Mouse (Mus musculus) kidney, postnatal 36 days (tissue): ENCODE data around the gene Prdm16.

Source experiments
- DNase-seq, 2 experiments: peaks; one replicate each; pipeline ENCODE4 v3.0.0; 2021 to 2022; ENCODE audit warnings: mixed read lengths in 2 of 2

The Prdm16 gene

DNA sequence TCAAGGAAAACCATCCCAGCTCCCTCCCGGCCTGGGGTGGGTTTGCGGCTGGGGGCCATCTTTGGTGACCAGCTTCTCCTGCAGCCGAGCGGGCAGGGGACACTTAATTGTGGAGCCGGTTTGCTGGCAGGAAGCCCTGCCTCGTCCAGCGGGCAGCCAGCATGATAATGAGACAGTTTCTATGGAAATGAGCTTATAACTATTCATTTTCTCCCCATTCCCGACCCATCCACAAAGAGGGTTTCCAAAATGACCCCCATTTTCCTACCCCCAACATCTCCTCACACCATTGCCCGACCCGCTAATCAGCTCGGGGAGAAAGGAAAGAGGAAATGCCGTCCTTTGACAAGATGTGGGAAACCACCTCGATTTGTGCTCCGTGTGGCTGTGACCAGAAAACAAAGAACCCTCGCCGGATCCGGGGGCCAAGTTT lies 86.7 kb downstream of the Prdm16 start:
- DNase-seq: peak; percentile 17 to 53

DNA sequence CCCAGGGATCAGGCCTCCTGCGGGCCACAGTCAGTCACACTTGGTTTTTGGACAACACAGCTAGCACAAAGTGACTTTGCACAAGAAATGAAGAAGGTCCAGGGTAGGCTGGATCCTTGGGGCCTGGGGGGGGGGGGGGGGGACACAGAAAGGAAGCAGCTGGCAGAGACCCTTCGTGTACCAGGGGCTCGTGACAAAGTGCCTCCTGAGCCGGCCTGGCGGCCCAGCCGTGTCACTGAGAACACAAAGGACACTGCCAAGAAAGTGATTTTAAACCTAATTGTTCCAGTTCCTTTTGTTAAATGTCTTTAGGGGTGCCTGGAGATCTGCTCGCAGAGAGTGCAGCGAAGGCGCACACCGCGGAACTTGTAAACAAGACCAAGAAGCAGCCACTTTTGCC lies 87.2 kb downstream of the Prdm16 start:
- DNase-seq: no peak

DNA sequence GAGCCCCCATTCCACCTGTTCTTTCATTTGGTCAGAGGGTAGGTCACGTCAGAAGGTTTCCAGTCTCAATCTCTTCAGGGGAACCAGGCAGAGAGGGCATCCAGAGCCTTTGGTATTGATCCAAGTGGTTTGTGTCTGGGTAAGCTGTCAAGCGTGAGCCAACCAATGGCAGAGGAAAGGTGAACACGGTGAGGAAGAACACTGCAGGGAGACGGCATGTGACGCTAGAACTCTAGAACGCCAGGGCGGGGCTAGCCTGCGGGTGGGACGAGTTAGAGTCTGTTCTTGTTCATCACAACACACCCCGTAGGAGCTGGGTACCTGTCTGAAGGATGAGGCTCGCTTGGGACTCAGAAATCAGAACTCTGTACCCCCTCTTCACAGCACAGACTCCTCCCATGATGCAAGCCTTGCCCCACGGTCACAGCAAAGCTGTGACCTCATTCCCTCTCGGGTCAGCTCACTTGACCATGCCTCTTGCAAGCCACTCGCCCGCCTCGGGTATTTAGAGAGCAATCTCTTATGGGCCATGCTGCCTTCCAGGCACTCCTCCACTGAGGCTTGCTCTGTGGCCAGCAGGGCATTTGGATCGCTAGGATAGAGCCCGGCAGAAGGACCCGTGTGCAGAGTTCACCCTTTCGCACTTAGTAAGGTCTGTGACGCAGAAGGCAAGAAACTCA lies 89.4 kb downstream of the Prdm16 start:
- no peak for DNase-seq

DNA sequence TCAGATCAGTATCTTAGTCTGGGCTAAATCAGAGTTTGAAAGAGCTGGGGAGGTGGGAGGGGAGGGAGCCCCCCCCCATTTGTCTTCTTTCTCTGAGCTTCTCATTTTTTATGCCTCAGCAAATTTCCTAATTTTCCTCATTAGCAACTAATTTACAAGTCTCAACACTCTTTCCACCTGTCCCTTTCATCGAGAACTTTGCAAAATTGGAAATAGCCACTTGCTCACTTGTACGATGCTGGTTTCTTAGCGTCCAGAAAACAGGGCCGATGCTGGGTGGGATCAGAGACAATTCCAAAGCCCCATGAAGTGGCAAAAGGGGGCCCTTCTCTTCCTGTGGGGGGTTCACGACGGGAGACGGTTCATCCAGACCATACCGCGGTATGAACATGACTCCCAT lies 91.4 kb downstream of the Prdm16 start:
- DNase-seq: no peak

DNA sequence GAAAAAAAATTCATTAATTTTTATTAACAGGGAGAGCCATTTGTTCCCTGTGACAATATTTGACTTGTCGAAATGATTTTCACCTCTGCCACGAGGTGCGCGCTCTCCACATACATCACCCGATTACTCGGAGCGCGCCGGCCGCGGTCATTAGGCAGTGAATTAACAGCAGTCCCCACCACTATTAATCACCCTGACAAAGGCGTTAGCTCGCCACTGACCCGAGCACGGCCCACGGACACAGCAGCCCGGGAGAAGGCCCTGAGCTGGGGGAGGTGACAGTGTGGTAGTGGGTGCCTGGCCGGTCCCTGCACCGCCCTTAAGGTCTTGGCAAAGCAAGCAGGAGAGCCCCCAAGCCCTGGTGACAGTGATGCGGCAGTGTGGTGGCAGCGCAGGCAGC lies 92.8 kb downstream of the Prdm16 start:
- DNase-seq: no peak

DNA sequence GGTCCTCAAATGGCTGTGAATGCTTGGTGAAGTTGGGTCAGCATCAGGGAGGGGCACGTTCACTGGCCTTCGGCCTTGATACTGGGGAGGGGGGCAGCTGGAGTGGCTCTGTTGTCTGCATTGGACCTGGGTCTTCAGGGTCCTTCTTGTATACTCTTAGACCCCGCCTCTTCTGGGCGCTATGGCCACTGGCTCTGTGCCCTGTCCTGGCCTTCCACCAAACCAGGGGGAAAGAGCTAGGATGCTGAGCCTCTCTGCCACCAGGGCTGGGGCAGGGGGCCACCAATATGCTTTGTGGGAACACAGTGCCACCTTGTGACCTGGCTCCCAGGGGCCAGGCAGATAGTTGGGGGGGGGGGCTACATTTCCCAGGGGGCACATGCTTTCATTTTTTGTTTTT lies 93.5 kb downstream of the Prdm16 start:
- no peak for DNase-seq

DNA sequence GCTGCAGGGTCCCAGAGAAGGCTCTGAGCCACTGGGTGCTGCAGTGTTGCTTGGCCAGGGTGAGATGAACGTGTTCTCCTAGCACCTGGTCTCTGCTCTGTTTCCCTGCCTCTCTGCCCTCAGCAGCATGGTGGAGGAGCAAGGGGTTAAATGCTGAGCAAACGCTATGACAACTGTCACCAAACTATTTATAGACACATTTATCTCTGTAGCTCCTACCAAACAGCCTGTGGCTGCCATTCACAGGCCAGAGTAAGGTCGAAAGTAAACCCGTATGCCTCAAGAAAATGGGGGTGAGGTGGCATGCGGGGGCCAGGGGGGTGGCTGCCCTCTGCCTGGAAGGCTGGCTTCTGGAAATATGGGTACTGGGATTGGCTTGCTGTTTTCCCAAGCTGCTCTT lies 94.1 kb downstream of the Prdm16 start:
- DNase-seq: no peak

DNA sequence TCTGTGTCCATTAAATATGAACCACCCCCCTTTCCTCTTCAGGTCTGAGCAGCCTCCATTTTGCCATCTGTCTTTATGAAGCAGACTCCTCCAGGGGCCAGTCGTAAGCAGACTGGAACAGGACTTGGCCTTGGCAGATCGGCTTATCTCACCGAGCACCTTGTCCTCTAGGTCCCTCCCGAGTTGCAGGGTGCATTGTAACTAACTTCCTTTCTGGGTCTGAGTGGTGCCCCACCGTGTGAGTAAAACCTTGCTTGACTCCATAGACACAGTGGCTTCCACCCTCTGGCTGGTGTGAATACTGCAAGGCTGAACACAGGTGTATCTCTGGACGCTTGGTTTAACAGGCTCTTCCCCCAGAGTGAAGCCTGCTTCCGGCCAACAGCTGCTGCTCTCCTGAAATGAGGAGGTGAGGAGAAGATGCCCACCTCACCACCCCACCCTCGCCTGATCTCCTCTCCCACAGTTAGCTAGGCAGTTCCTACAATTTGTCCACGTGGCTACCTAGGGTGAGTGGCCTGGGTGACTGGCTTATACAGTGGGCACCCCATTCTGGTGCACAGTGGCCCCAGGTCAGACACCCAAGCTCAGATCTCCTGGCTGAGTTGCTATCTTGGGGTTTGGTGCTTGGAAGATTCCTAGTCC lies 94.9 kb downstream of the Prdm16 start:
- no peak for DNase-seq

DNA sequence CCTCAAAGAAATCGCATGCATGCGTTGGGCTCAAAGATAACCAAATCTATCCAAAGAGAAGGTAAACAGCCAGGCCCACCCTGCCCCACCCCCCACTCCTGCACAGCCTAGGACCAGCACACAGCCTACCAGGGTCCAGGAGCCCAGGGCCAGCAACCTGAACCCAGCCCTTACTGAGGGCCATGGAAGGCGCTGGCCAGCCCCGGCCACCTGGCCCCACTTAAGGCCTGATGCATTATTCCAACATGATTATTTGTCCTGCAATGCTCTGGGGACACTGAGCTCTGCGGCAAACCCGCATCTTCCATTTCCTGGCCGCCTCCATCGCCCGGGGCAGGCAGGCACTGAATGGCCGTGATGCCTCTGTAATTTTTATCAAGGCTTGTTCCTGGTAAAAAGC lies 96.0 kb downstream of the Prdm16 start:
- no peak for DNase-seq

DNA sequence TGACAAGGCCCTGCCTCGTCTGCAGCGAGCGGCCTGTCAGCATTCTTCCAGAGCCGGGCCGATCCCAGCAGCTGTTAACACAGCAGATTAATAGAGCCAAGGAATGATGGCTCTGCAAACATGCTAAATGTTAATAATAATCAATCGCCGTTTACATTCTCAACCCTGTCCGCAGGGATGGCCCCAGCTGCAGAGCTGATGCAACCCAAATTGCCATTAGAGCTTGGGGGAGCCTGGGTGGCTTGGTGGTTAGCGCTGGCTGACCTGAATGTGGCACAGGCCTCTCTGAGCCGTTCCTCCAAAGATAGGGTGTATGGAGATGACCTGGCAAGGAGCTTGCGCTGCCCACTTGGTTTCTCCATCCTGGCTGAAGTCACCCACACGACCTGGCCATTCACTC lies 97.0 kb downstream of the Prdm16 start:
- DNase-seq: no peak

DNA sequence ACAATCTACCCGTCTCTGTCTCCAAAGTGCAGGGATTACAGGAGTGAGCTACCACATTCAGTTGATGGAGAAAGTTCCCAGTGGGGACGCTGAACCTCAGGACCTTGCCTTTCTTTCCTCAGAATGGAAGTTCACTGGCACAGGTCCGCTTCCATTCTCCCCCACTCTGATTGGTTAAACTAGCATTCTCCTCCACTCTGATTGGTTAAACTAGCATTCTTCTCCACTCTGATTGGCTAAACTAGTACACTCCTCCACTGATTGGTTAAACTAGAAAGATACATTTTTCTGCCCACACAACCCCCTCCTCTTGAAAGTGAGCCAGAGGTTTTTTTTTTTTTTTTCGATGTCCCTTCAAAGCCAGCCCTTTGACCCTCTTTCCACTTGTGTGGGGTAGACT lies 97.9 kb downstream of the Prdm16 start:
- no peak for DNase-seq

DNA sequence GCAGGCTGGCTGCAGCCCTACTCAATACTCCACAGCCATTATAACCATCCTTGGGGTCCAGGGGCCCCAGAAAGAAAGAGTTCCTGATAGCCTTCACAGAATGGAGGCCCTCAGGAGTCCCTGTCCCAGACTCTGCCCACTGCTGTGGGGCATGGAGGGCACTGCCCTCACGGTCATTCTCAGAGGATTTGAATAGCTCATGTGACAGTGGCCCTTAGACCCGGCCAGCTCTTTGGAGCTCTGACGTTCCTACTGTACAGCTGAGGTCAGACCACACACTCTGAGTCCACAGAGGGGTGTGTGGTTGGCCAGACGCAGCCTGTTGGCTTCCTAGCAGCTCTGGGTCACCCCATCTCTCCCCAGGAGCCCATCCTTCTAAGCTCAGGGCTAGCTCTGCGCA lies 100.6 kb downstream of the Prdm16 start:
- DNase-seq: peak; percentile 17 to 46

DNA sequence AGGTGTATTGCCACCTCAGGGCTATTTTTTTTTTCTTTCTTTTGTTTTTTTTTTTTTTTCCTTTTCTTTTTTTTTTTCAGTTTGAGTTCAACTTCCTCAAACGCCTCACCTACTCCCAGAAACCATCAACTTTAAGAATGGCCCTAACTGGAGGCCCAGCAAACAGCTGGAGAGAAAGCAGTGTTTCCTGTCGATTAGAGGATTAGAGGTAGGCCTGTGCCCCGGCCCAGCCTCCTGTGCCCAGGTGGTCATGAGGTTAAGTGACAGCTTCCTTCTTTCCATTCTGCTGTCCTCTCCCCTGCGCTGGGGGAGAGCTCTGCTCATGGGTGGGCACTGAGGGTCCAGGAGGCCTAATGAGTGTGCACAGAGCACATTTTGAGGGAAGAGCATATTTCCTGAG lies 105.3 kb downstream of the Prdm16 start:
- DNase-seq: no peak

DNA sequence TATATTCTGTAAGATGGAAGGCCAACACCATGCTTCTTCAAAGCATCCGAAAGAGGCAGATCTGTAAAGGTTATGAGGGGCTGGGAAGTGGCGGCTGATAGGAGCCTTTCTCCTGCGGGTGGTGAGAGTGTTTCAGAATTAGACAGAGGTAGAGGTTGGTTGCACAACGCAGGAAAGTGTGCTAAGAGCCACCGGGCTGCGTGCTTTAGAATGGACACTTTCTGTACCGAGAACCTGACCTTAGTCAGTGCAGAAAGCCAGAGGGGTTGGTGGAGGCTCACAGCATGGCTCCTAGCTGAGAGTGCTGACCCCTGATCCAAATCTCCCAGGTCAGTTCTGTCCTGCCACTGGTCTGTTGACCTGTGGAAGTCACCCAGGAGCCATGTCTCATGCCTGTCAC lies 106.3 kb downstream of the Prdm16 start:
- DNase-seq: no peak

DNA sequence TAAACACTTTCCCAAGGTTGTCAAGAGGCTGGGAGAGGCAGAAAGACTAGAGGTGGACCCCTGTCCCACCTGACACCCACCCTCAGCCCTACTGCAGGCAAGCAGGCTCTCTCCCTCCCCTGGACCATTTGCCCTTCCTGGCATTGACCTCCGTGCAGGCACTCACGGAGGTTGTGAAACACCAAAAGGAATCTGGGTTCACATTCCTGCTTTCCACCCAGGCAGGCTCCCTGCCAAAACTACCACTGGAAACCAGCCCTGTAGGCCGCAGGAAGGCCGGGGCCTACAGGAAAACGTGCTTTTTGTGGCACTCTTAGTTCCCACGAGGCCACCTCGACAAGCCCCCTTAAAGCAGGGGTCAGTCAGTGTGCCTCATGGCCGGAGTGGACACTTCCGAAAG lies 109.2 kb downstream of the Prdm16 start:
- peak; percentile 81 to 85 for DNase-seq

DNA sequence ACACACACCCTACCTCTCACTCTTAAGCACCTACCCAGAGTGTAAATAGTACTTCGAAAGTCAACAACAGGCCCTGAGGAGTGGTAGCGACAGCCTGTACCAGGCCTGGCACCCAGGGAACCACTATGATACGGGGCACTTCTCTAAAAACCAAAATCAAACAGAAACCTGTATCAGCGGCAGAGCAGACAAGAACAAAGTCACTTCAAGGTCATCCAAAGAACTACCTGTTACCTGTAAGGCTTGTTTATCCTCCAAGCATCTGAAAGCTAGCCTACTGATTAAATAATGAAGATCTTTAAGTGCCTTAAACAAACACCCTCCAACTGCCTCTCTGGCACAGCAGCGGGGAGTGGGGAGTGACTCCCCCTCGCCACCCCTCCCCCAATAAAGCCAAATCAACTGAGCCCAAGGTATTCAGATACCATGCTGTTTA lies 110.3 kb downstream of the Prdm16 start:
- DNase-seq: peak in 1 of 2 experiments; percentile 29

DNA sequence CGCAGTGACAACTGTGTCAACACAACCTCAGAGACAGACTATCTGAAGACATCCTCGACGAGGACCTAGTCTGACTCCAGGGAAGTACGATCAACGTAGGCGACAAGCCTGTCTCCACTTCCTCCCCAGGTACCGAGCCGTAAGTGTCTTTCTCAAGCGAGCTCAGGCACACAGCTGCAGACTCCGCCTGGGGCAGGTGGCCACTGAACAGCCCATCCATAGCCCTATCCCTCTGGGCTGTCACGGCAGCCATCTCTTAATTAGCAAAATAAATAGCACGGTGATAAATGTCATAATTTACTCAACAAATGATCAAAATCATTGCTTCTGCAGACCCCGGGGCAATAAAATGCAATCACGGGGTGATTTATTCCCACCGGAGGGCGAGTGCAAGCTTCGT lies 112.8 kb downstream of the Prdm16 start:
- DNase-seq: no peak

DNA sequence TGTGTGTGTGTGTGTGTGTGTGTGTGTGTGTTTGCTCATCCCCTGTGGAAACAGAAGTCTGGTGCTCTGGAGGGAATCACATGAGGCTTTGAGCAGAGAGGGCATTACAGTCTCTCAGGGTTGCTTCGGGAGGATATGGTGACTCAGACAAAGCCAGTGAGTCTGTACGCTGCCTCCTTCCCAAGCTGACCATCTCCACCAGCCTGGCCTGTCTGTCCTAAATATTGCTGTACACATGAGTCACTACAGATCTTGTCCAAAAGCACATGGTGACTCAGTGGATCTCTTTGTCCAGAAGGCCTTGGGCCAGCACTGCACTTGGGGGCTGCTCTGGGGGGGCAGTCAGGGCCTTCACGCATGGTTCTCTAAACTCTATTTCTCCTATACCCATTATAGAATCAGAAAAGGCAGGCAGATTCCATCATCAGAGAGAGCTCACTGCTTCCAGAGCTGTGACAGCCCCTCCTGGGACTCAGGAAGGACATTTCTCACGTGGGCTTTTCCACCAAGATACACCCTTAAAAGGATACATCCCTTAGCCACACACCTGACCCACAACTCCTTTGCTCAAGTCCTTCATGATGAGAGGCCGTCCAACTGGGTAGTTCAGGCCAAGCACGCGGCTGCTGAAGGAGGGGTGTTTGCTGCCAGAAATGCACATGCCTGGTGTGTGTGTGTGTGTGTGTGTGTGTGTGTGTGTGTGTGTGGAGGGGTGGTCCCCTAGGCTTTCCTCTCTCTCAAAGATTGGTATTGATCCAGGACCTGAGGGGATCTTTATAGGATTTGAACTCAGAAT lies 114.6 kb downstream of the Prdm16 start:
- DNase-seq: no peak

DNA sequence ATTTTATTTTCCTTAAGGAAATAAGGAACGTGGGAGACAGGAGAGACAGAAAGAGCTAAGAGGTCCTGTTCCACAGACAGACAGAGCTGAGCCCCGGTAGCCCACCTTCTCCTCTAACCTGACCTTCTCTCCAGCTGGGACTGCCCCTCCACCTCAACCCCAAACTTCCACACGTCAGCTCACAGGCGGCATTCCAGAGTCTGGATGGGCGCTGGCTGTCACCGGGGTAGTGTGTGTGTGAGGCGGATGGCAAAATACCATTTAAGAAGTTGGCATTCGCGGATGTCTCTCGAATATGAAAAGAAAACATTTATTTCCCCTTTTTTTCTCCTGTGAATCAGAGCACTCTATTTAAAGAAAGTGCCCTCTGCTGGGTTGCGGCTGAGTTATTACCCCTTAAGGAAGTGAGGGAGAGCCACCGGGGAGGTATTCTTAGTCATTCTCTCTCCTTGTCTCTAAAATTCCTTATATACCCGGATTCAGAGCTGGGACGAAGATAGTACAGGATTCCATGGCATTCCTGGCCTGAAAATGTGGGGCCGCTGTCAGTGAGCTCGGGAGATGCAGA lies 117.1 kb downstream of the Prdm16 start:
- DNase-seq: no peak

DNA sequence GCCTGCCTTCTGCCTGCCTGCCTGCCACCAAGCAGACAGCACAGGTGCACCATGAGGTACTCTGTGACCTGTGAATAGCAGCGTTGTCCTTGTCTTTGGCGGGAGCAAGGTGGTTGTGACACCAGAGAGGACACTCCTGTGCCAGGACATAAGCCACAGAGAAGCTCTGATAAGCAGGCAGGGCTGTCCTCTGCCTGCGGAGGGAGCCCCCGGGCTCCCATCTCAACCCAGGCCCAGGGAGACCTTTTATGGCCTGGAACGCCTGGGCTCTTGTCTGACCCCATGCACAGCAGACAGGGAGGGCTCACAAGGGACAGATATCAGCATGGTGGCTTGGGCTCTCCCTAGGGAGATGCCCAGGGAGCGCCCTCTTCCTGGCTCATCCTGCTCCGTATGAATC lies 118.7 kb downstream of the Prdm16 start:
- DNase-seq: no peak

DNA sequence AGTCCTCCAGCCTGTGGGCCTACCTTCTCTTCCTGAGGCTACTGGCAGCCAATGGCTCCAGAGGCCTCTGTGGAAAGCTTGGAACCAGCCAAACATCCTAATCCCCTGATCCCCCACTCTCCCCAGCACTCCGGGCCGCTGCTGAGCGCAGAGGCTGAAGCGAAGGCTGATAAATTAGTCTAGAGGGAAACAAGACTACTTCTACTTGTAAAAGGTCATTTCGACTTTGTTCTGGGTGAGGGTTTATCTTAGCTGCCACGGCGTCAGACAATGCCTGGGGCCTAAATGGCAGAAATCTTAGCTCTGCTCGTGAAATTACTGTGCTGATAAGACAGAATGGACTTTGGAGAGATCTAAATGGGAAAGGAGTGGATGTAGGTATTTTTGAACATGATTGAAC lies 120.2 kb downstream of the Prdm16 start:
- DNase-seq: no peak

DNA sequence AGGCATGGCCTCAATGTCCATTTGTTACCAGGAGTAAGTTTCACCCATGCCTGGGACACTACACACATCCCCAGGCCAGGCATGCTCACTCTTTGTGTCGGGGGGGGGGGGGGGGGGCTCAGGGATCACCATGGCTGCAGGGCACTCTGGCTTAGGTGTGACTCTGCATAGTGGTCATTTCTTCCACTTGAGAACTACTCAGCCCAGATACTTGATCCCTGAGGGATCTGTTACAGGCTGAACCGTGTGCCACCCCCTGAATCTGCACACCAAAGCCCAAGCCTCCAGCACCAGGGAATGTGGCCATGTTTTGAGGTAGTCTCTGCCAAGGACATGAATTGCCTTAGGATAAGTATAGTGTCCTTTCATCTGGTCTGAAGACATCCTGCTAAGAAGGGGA lies 123.0 kb downstream of the Prdm16 start:
- no peak for DNase-seq

DNA sequence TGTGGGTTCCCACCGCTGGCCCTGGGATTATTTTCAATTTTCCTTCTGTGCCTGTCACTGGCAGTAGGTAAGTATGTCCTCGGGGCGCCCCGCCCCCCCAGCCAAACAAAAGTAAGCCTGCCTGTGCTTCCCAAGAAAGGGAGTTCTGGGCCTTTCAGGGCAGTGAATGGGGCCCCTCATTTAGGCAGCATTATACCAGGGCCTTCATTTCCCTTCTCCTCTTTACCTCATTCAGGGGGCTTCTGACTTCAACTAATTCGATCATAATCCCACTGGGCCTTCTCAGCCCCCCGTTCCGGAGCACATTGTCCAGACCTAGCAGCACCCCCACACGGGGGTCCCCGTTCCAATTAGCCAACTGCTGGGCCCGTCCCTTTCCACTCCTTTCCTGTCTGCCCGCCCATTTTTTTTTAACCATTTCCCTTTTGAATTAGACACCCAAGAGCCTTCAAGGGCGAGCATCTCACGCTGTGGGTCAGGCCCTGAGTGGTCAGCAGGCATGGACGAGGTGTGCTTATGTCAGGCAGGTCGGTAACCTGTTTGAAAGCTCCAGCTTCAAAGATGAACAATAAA lies 124.1 kb downstream of the Prdm16 start:
- no peak for DNase-seq
